Mouse (Mus musculus) cerebellum, adult 2 months (tissue): ENCODE measurements around the gene Olfr631.

Source experiments
- CTCF ChIP-seq: fragments of 200-500 bp; IDR thresholded peaks from 2 replicates; pipeline ENCODE4 v1.5.1; 2011; ENCODE audit warnings: low read depth, mild to moderate bottlenecking, control low read depth, low read length, moderate library complexity, borderline replicate concordance; ENCODE audit not compliant: insufficient read depth
- POLR2A ChIP-seq: fragments of 200-500 bp; IDR thresholded peaks from 2 replicates; pipeline ENCODE4 v1.6.1; 2011; ENCODE audit warnings: low read length, control low read depth, borderline replicate concordance; ENCODE audit not compliant: insufficient read depth

GRCm38 (mm10) chr7:103944137-103944536 lies 15.5 kb downstream of the Olfr631 start, which contains the start of gene Olfr633:
- no peak for TF ChIP-seq CTCF
- no peak for TF ChIP-seq POLR2A
